Mouse (Mus musculus): Measurements from ENCODE around the gene Gm10203. TPM values are rescaled to one million over a fixed set of nuclear protein-coding genes. Genes with fewer than 3 reads are reported as not detected.

Gm10203 gene
- total RNA-seq (2023), result not detected in 2 replicates

GRCm38 (mm10) chr6:149129870-149130269, at the start of gene Gm10203:
TSS of gene Gm10203 (plus strand) at chr6:149130170.

DNA sequence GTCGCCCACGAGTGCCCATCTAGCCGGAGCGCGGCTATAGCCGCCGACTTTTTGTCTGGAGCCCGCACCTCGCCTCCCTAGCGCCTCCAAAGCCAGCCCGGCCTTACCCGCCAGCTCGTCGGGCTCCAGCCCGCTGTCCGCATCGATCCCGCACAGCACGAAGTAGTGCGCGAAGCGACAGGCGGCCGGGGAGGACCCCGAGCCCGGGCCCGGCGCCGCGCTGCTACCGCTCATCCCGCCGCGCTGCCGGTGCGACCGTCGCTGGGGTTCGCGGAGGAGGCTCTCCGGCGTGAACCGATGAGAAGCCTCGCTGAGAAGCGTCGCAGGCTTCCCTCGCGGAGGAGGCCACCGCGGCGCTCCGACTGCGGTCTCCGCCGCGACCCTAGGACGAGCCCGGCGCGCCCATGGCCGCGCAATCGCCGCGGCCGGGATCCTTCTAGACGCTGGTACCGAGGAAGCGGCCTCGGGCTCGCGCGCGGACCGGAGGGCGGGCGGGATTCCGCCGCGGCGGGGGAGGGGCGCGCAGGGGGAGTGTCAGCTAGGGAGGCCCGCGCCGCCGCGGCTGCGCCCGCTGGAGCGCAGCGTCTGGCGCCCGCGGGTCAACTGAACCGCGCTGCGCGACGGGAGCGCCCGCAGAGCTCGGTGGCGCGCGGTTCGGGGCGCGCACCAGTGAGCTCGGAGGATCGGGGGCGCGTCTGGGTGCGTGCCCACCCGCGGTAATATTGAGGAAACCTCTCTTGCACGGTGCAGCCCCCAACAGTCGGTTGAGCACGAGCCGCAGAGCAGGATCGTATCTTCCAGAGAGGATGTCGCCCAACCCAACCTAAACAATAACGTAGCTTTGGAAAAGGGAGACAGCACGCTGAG, 28.7 kb upstream of the Gm10203 start, which contains the start of gene Dennd5b:
TSS of gene Dennd5b (minus strand) at position 605 of the 867 bp plus-strand sequence.

GRCm38 (mm10) chr6:149139471-149139870, 9.5 kb downstream of the Gm10203 start, which contains the start of gene Etfbkmt:
TSS of gene Etfbkmt (plus strand) at chr6:149139849.

Other genes with a start within 250 kb of the Gm10203 start
- 1.3 and 1.7 TPM in 2 replicates for gene Caprin2, start 233.9 kb upstream of the Gm10203 start, total RNA-seq (2023)
- 9.1 and 12.9 TPM in 2 replicates for gene Sinhcaf, start 183.7 kb upstream of the Gm10203 start, total RNA-seq (2023)
- 0.82 and 1.2 TPM in 2 replicates for gene Dennd5b, start 28.5 kb upstream of the Gm10203 start, total RNA-seq (2023)
- gene Etfbkmt, start 9.7 kb downstream of the Gm10203 start, total RNA-seq (2023), result 2.9 and 3.2 TPM in 2 replicates
- 26.6 and 32.1 TPM in 2 replicates for gene Amn1, start 58.5 kb downstream of the Gm10203 start, total RNA-seq (2023)
- 334 and 354 TPM in 2 replicates for gene Resf1, start 179.2 kb downstream of the Gm10203 start, total RNA-seq (2023)

Measured in neutrophil, adult 65 days (primary cell).